In genomic region chr2:167948047-167948446, GRCm38 (mm10) we compare ENCODE assay signal across 14 mouse cellular contexts. TPM values are rescaled to one million over a fixed set of nuclear protein-coding genes. Genes with fewer than 3 reads are reported as not detected.
A peak's percentile ranks its signal among the peaks of the same experiment; 100 is the strongest.
DNase-seq lines count a peak whose midpoint lies in the region; ATAC-seq and TF ChIP-seq lines count a peak whose summit lies in the region.
"Had no signal": no experiment of that assay in that cellular context is flagged by ENCODE, and none has a peak within 500 bp of the region (broad histone marks: within the 10 kb centered on the region; RNA-seq: fewer than 3 reads in every experiment).

No protein-coding gene starts in this region.

- 74% methylated on average over 6 of the region's 6 CpGs for WGBS in kidney, embryonic 14.5 days
- 66% methylated on average over 6 of the region's 6 CpGs for WGBS in lung, embryonic 14.5 days
- WGBS in forebrain, embryonic 16.5 days = 75% methylated on average over 6 of the region's 6 CpGs

- TF ChIP-seq CTCF in lung, embryonic 14.5 days (IDR thresholded peaks at IDR 0.05; ENCODE audit: low read depth) = no peak

- 0 out of 2 replicates have a peak overlapping the region, but pooled peaks have one; percentile 9 for H3K27ac ChIP-seq in kidney, embryonic 14.5 days (ENCODE audit: low read depth, low read length)
- 0 out of 2 replicates have a peak overlapping the region, but pooled peaks have one; percentile 67 for H3K27ac ChIP-seq in brown adipose tissue, adult 24 weeks (replicated peaks; ENCODE audit: low read depth, low read length)
- peak overlapping the region; percentile 32; the same call in 1 of the 2 replicates for H3K27ac ChIP-seq in lung, embryonic 14.5 days (ENCODE audit: low read depth)
- H3K27ac ChIP-seq in forebrain, embryonic 16.5 days (ENCODE audit: low read length) = no peak overlapping the region
- H3K27ac ChIP-seq: neural tube, embryonic 15.5 days had no signal

- no peaks in the 10 kb centered on the region for H3K9me3 ChIP-seq in kidney, embryonic 14.5 days (ENCODE audit: control insufficient read depth, low read length)
- H3K9me3 ChIP-seq in lung, embryonic 14.5 days (ENCODE audit: low read depth, low read length) = no peaks in the 10 kb centered on the region
- no peaks in the 10 kb centered on the region for H3K9me3 ChIP-seq in megakaryocyte, embryonic 14.5 days
- no peaks in the 10 kb centered on the region for H3K9me3 ChIP-seq in forebrain, embryonic 16.5 days (ENCODE audit: control insufficient read depth, low read length)
- H3K9me3 ChIP-seq: embryonic facial prominence, embryonic 13.5 days; liver, embryonic 15.5 days; neural tube, embryonic 15.5 days had no signal

- H3K27me3 ChIP-seq in kidney, embryonic 14.5 days (ENCODE audit: control insufficient read depth, insufficient read depth, low read length) = no peaks in the 10 kb centered on the region
- H3K27me3 ChIP-seq in lung, embryonic 14.5 days (ENCODE audit: insufficient read depth, low read length) = no peaks in the 10 kb centered on the region
- H3K27me3 ChIP-seq in megakaryocyte, embryonic 14.5 days (replicated peaks) = no peaks in the 10 kb centered on the region
- H3K27me3 ChIP-seq in forebrain, embryonic 16.5 days (replicated peaks; ENCODE audit: control insufficient read depth, insufficient read depth, low read length) = no peaks in the 10 kb centered on the region
- H3K27me3 ChIP-seq: embryonic facial prominence, embryonic 13.5 days; liver, embryonic 15.5 days; neural tube, embryonic 15.5 days had no signal

- 0 out of 2 replicates have a peak overlapping the region, but pooled peaks have one; percentile 18 for H3K9ac ChIP-seq in kidney, embryonic 14.5 days (ENCODE audit: low read depth, low read length)
- H3K9ac ChIP-seq in lung, embryonic 14.5 days = no peak overlapping the region
- no peak overlapping the region for H3K9ac ChIP-seq in forebrain, embryonic 16.5 days (replicated peaks; ENCODE audit: low read depth, low read length)
- H3K9ac ChIP-seq: embryonic facial prominence, embryonic 13.5 days; liver, embryonic 15.5 days; neural tube, embryonic 15.5 days had no signal

- no peak overlapping the region for H3K4me2 ChIP-seq in kidney, embryonic 14.5 days (replicated peaks; ENCODE audit: low read depth, low read length)
- H3K4me2 ChIP-seq in lung, embryonic 14.5 days = no peak overlapping the region
- H3K4me2 ChIP-seq in forebrain, embryonic 16.5 days (ENCODE audit: low read length) = no peak overlapping the region
- H3K4me2 ChIP-seq: embryonic facial prominence, embryonic 13.5 days; neural tube, embryonic 15.5 days had no signal

- no peak for ATAC-seq in kidney, embryonic 14.5 days (ENCODE audit: low FRiP score, low TSS enrichment)
- peak; percentile 39; the same call in 1 of the 2 replicates for ATAC-seq in lung, embryonic 14.5 days (ENCODE audit: insufficient read depth)
- no peak for ATAC-seq in forebrain, embryonic 16.5 days
- ATAC-seq: forebrain, embryonic 14.5 days had no signal

- peaks cover 10% of the 10 kb centered on the region for H3K4me1 ChIP-seq in kidney, embryonic 14.5 days (ENCODE audit: control insufficient read depth, insufficient read depth, low read length)
- H3K4me1 ChIP-seq in brown adipose tissue, adult 24 weeks (ENCODE audit: control insufficient read depth, insufficient read depth, insufficient read length, low read length) = peaks cover 63% of the 10 kb centered on the region
- peaks cover 5% of the 10 kb centered on the region for H3K4me1 ChIP-seq in lung, embryonic 14.5 days (ENCODE audit: insufficient read depth)
- H3K4me1 ChIP-seq in megakaryocyte, embryonic 14.5 days = peaks cover 100% of the 10 kb centered on the region
- H3K4me1 ChIP-seq in forebrain, embryonic 16.5 days (replicated peaks; ENCODE audit: control insufficient read depth, insufficient read depth, low read length) = peaks cover 24% of the 10 kb centered on the region

- H3K4me3 ChIP-seq in kidney, embryonic 14.5 days (ENCODE audit: low read length) = no peak overlapping the region
- no peak overlapping the region for H3K4me3 ChIP-seq in brown adipose tissue, adult 24 weeks (ENCODE audit: insufficient read depth, low read depth, low read length)
- no peak overlapping the region for H3K4me3 ChIP-seq in lung, embryonic 14.5 days (ENCODE audit: low read depth, low read length)
- peak overlapping the region; percentile 85 for H3K4me3 ChIP-seq in megakaryocyte, embryonic 14.5 days (replicated peaks)
- no peak overlapping the region for H3K4me3 ChIP-seq in forebrain, embryonic 16.5 days (replicated peaks; ENCODE audit: low read length)
- H3K4me3 ChIP-seq: embryonic facial prominence, embryonic 13.5 days; liver, embryonic 15.5 days; neural tube, embryonic 15.5 days had no signal

- no peaks in the 10 kb centered on the region for H3K36me3 ChIP-seq in kidney, embryonic 14.5 days (ENCODE audit: control insufficient read depth, insufficient read depth, low read length)
- H3K36me3 ChIP-seq in lung, embryonic 14.5 days (ENCODE audit: insufficient read depth) = no peaks in the 10 kb centered on the region
- peaks cover 76% of the 10 kb centered on the region for H3K36me3 ChIP-seq in megakaryocyte, embryonic 14.5 days (replicated peaks; ENCODE audit: low read length)
- H3K36me3 ChIP-seq in forebrain, embryonic 16.5 days (ENCODE audit: control insufficient read depth, insufficient read depth) = no peaks in the 10 kb centered on the region
- H3K36me3 ChIP-seq: embryonic facial prominence, embryonic 13.5 days; liver, embryonic 15.5 days; neural tube, embryonic 15.5 days had no signal

- no peak for DNase-seq in kidney, postnatal 14 days
- peak; percentile 43 for DNase-seq in lung, embryonic 14.5 days
- DNase-seq in cerebellum, adult 11-12 months = no peak
- DNase-seq: cerebellum, postnatal 25 days; gastrocnemius, postnatal 14 days; kidney, adult 8-10 months had no signal

RNA-seq across cellular contexts. Expression of gene Ptpn1, which starts 16.2 kb away (rescaled TPM):
- 42.6 and 53.4 TPM in 2 replicates for polyA plus RNA-seq in kidney, embryonic 14.5 days (2014; fragmentation: Nextera tagmentation; extraction: Ambion mirVana)
- 7.6 and 16.2 TPM in 2 replicates for polyA plus RNA-seq in brown adipose tissue, adult 24 weeks (2012; ENCODE audit: insufficient read depth, insufficient read length, missing spikeins)
- polyA plus RNA-seq in lung, embryonic 14.5 days (2014; fragmentation: Nextera tagmentation; extraction: Ambion mirVana) = 59.3 and 61.3 TPM in 2 replicates
- polyA plus RNA-seq in megakaryocyte, embryonic 14.5 days (2012; ENCODE audit: insufficient read depth, low replicate concordance) = 120 and 139 TPM in 2 replicates
- polyA plus RNA-seq in forebrain, embryonic 16.5 days (2015; fragmentation: Nextera tagmentation; extraction: Ambion mirVana) = 87.3 and 97.1 TPM in 2 replicates
